In genomic region chr11:88293631-88294393, GRCm38 (mm10) we compare ENCODE assay signal across 8 mouse cellular contexts. TPM values are rescaled to one million over a fixed set of nuclear protein-coding genes. Genes with fewer than 3 reads are reported as not detected.
DNase-seq lines count a peak whose midpoint lies in the region; ATAC-seq and TF ChIP-seq lines count a peak whose summit lies in the region.

Gene Ccdc182, plus strand, starts transcription at chr11:88294058.

- intact Hi-C loops in left cerebral cortex, postnatal 25 days (cut with DNase I) = loop anchor here (5.0 kb wide), 1 partner anchor 438 kb away; no protein-coding TSS in a partner anchor

- TF ChIP-seq EP300 in CH12.LX (IDR thresholded peaks at IDR 0.05; ENCODE audit: low read length) = no peak

- no peaks in the 10 kb centered on the region for H3K79me2 ChIP-seq in CH12.LX (replicated peaks; ENCODE audit: control insufficient read depth, extremely low read depth, insufficient read depth, poor library complexity, severe bottlenecking)

- in situ Hi-C loops in CH12.LX (cut with MboI; ENCODE audit: low pct_ligation_motif_present, low pct_unique_long_range_greater_than_20kb, low sequenced_read_pairs) = loop anchor here (10.0 kb wide), 1 partner anchor 531 kb away; no protein-coding TSS in a partner anchor

- dilution Hi-C loops in CH12.LX (cut with MboI; ENCODE audit: extremely low pct_ligation_motif_present, extremely low pct_unique_long_range_greater_than_20kb, low sequenced_read_pairs) = no loop called here

- TF ChIP-seq CTCF in CH12.LX (conservative IDR thresholded peaks at IDR 0.05 in 1 of 2, IDR thresholded peaks at IDR 0.05 in 1 of 2; ENCODE audit: low read depth in 2 of 2, low read length in 2 of 2) = no peak

- no peak for TF ChIP-seq POLR2A in CH12.LX (IDR thresholded peaks at IDR 0.05; ENCODE audit: low read depth, low read length)

- no peak for TF ChIP-seq RAD21 in CH12.LX (IDR thresholded peaks at IDR 0.05; ENCODE audit: low read depth, low read length)

- no peaks in the 10 kb centered on the region for H3K9me3 ChIP-seq in CH12.LX (replicated peaks; ENCODE audit: low read length)
- no peaks in the 10 kb centered on the region for H3K9me3 ChIP-seq in hindbrain, embryonic 14.5 days (ENCODE audit: control insufficient read depth, low read length)
- H3K9me3 ChIP-seq in limb, embryonic 15.5 days = no peaks in the 10 kb centered on the region

- H3K9ac ChIP-seq in CH12.LX (ENCODE audit: insufficient read depth, low read depth) = no peak within 1 kb of the TSS
- H3K9ac ChIP-seq in hindbrain, embryonic 14.5 days = 0 out of 2 replicates have a peak within 1 kb of the TSS, but pooled peaks have one; percentile 12
- H3K9ac ChIP-seq in limb, embryonic 15.5 days = no peak within 1 kb of the TSS

- WGBS in hindbrain, embryonic 14.5 days = 27% methylated on average over 20 of the region's 20 CpGs
- 21% methylated on average over 20 of the region's 20 CpGs for WGBS in limb, embryonic 15.5 days

- H3K36me3 ChIP-seq in CH12.LX (replicated peaks in 1 of 2; ENCODE audit: control insufficient read depth in 1 of 2, insufficient read depth in 1 of 2, low read length in 1 of 2) = no peaks in the 10 kb centered on the region
- H3K36me3 ChIP-seq in hindbrain, embryonic 14.5 days (replicated peaks; ENCODE audit: control insufficient read depth, insufficient read depth) = no peaks in the 10 kb centered on the region
- H3K36me3 ChIP-seq in limb, embryonic 15.5 days = no peaks in the 10 kb centered on the region

- no peak for DNase-seq in CH12.LX (ENCODE audit: extremely low read depth)
- DNase-seq in ES-CJ7 (ENCODE audit: low read depth, low spot score) = peak; percentile 62
- no peak for DNase-seq in hindbrain, embryonic 14.5 days (ENCODE audit: low spot score)
- DNase-seq in left cerebral cortex, postnatal 25 days (ENCODE audit: low spot score in 2 of 2) = no peak
- no peak for DNase-seq in cerebellum, adult 9-11 months
- no peak for DNase-seq in Muller cell, postnatal 12 days (ENCODE audit: inconsistent ontology term)
- no peak for DNase-seq in right cerebral cortex, postnatal 10 days (ENCODE audit: low spot score in 2 of 2)

- no peak within 1 kb of the TSS for H3K4me2 ChIP-seq in CH12.LX (ENCODE audit: insufficient read depth, low read depth, poor library complexity, severe bottlenecking)
- H3K4me2 ChIP-seq in hindbrain, embryonic 14.5 days (replicated peaks) = peak within 1 kb of the TSS; percentile 42
- H3K4me2 ChIP-seq in limb, embryonic 15.5 days = peak within 1 kb of the TSS; percentile 44

- no peak for ATAC-seq in hindbrain, embryonic 14.5 days (ENCODE audit: low FRiP score)
- no peak for ATAC-seq in limb, embryonic 15.5 days (ENCODE audit: insufficient number of reproducible peaks, low FRiP score, low TSS enrichment, low read depth)

- no peaks in the 10 kb centered on the region for H3K4me1 ChIP-seq in CH12.LX (ENCODE audit: control insufficient read depth in 1 of 2, insufficient read depth in 2 of 2)
- peaks cover 40% of the 10 kb centered on the region for H3K4me1 ChIP-seq in hindbrain, embryonic 14.5 days (replicated peaks; ENCODE audit: control insufficient read depth, insufficient read depth, low read length)
- H3K4me1 ChIP-seq in limb, embryonic 15.5 days = peaks cover 16% of the 10 kb centered on the region

- no peaks in the 10 kb centered on the region for H3K27me3 ChIP-seq in CH12.LX (replicated peaks)
- H3K27me3 ChIP-seq in hindbrain, embryonic 14.5 days (ENCODE audit: control insufficient read depth, insufficient read depth, low read length) = no peaks in the 10 kb centered on the region
- peaks cover 45% of the 10 kb centered on the region for H3K27me3 ChIP-seq in limb, embryonic 15.5 days

- no peak within 1 kb of the TSS for H3K27ac ChIP-seq in CH12.LX (ENCODE audit: insufficient read depth, low read depth)
- H3K27ac ChIP-seq in hindbrain, embryonic 14.5 days = no peak within 1 kb of the TSS
- H3K27ac ChIP-seq in limb, embryonic 15.5 days = no peak within 1 kb of the TSS

- H3K4me3 ChIP-seq in CH12.LX (replicated peaks in 1 of 3; ENCODE audit: low read depth in 2 of 3, low read length in 2 of 3, poor library complexity in 1 of 3) = no peak within 1 kb of the TSS
- peak within 1 kb of the TSS; percentile 12; the same call in 1 of the 2 replicates for H3K4me3 ChIP-seq in hindbrain, embryonic 14.5 days (replicated peaks; ENCODE audit: low read length)
- peak within 1 kb of the TSS; percentile 21 for H3K4me3 ChIP-seq in limb, embryonic 15.5 days

TF ChIP-seq in CH12.LX, 34 proteins besides CTCF, POLR2A, EP300 and RAD21:
- 0 out of 2 replicates have a peak, but pooled peaks have one; percentile 11 for TF ChIP-seq SMC3 (IDR thresholded peaks at IDR 0.05; ENCODE audit: low read depth, low read length)
- TF ChIP-seq TCF12 (IDR thresholded peaks at IDR 0.05; ENCODE audit: low read depth, low read length) = no peak

RNA-seq across cellular contexts. Expression of gene Ccdc182, which starts in this region (rescaled TPM):
- not detected in 2 replicates for total RNA-seq in CH12.LX (2012; rRNA removed)
- not detected in 2 replicates for total RNA-seq in CH12.LX (2014; rRNA removed)
- polyA plus RNA-seq in CH12.LX (2012; ENCODE audit: insufficient read length, low read depth) = not detected in 2 replicates
- 0.37 TPM in 1 of 2 replicates, not detected in the other for polyA plus RNA-seq in hindbrain, embryonic 14.5 days (2014; fragmentation: Nextera tagmentation; extraction: Ambion mirVana)
- not detected in 2 replicates for polyA plus RNA-seq in limb, embryonic 15.5 days (2015; fragmentation: Nextera tagmentation; extraction: Ambion mirVana)
- not detected for total RNA-seq in left cerebral cortex, postnatal 25 days (2021)

Comparison
In these comparisons a context has a peak if more than half of its experiments do, and no peak if none do; other contexts are left out.
1. H3K4me3 ChIP-seq: peak in hindbrain, embryonic 14.5 days (single experiment) and limb, embryonic 15.5 days (single experiment); none in CH12.LX (0 of 3).